Mouse (Mus musculus) kidney, adult 2 months (tissue): ENCODE data around the gene Scml4.

Experiments
- CTCF ChIP-seq: fragments of 200-500 bp; conservative IDR thresholded peaks from 2 replicates; pipeline ENCODE4 v1.5.1; 2011; ENCODE audit warnings: low read depth, mild to moderate bottlenecking, control low read depth, low read length, moderate library complexity, mixed read lengths; ENCODE audit not compliant: insufficient read depth, insufficient read length
- POLR2A ChIP-seq: fragments of 200-500 bp; IDR thresholded peaks from one replicate; pipeline ENCODE4 v1.6.1; 2011; ENCODE audit warnings: low read depth, low read length, control low read depth

- TF ChIP-seq POLR2A = no peak
- no peak for TF ChIP-seq CTCF
These were observed 113.4 kb downstream of the Scml4 start for GRCm38 (mm10) chr10:42973537-42973936.
